Comparison of ENCODE assay signal across 18 mouse cellular contexts in the genomic region with DNA sequence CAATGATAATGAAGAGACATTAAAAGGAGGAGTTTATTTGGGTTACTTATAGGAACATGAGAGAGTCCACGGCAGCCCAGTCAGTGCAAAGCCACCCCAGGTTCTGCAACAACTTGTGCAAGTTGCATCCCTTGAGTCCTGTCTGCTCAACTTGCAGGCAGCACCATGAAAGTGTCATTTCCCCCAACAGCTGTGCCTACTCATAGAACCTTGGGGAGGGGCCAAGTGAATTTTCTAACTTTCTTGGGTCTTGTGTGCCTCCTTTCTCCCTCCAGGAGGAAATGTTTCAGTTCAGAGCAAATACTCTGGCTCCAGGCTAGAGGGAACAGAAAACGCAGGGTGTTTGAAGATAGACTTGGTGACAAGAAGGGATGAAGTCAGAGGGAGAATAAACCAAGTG.
DNase-seq lines count a peak whose midpoint lies in the region; ATAC-seq lines count a peak whose summit lies in the region.
"Had no signal": no experiment of that assay in that cellular context is flagged by ENCODE, and none has a peak within 500 bp of the region (broad histone marks: within the 10 kb centered on the region; RNA-seq: fewer than 3 reads in every experiment).

No protein-coding gene starts in this region.

- no peaks in the 10 kb centered on the region for H3K36me3 ChIP-seq in intestine, embryonic 15.5 days
- H3K36me3 ChIP-seq: limb, embryonic 13.5 days; lung, embryonic 15.5 days; neural tube, embryonic 15.5 days had no signal

- no peak overlapping the region for H3K4me2 ChIP-seq in intestine, embryonic 15.5 days (replicated peaks)
- H3K4me2 ChIP-seq: limb, embryonic 13.5 days; lung, embryonic 15.5 days; midbrain, embryonic 11.5 days; neural tube, embryonic 15.5 days had no signal

- no peak for ATAC-seq in intestine, embryonic 15.5 days
- no peak for ATAC-seq in monocyte, adult 5-6 weeks (replicated peaks; ENCODE audit: insufficient number of reproducible peaks, low FRiP score, low TSS enrichment, poor library complexity, severe bottlenecking)
- ATAC-seq: activated CD4-positive, CD25-positive, alpha-beta regulatory T cell, adult 4 months; forebrain, embryonic 16.5 days had no signal

- intact Hi-C loops in heart, postnatal 25 days (cut with DNase I), result no loop called here

- DNase-seq in kidney, adult 18-20 months, result peak; percentile 19
- no peak for DNase-seq in kidney, adult 11 months
- peak; percentile 25 for DNase-seq in brain, adult 2 months (ENCODE audit: low read depth, low spot score)
- DNase-seq in heart, postnatal 25 days (ENCODE audit: low spot score), result peak; percentile 28
- peak; percentile 65 to 72 for DNase-seq in kidney, postnatal 4 days
- no peak for DNase-seq in cerebellum, adult 8-10 months
- DNase-seq: gastrocnemius, postnatal 10 days; retina, postnatal 1 day; thymus, postnatal 36 days had no signal

- no peak overlapping the region for H3K9ac ChIP-seq in intestine, embryonic 15.5 days
- H3K9ac ChIP-seq: limb, embryonic 13.5 days; lung, embryonic 15.5 days; neural tube, embryonic 15.5 days had no signal

- H3K4me1 ChIP-seq in intestine, embryonic 15.5 days (replicated peaks), result 0 out of 2 replicates have a peak, but pooled peaks cover 4% of the 10 kb centered on the region
- H3K4me1 ChIP-seq: limb, embryonic 13.5 days; neural tube, embryonic 15.5 days had no signal

- WGBS in intestine, embryonic 15.5 days, result 56% methylated on average over 2 of the region's 2 CpGs

- H3K27me3 ChIP-seq in intestine, embryonic 15.5 days (replicated peaks), result no peaks in the 10 kb centered on the region
- H3K27me3 ChIP-seq: limb, embryonic 13.5 days; lung, embryonic 15.5 days; neural tube, embryonic 15.5 days had no signal

- no peak overlapping the region for H3K27ac ChIP-seq in intestine, embryonic 15.5 days
- H3K27ac ChIP-seq: left cerebral cortex, adult 2 months; limb, embryonic 13.5 days; lung, embryonic 15.5 days; neural tube, embryonic 15.5 days had no signal

- H3K4me3 ChIP-seq in intestine, embryonic 15.5 days (replicated peaks), result no peak overlapping the region
- H3K4me3 ChIP-seq: left cerebral cortex, adult 2 months; limb, embryonic 13.5 days; lung, embryonic 15.5 days; neural tube, embryonic 15.5 days had no signal

- no peaks in the 10 kb centered on the region for H3K9me3 ChIP-seq in intestine, embryonic 15.5 days
- H3K9me3 ChIP-seq: limb, embryonic 13.5 days; lung, embryonic 15.5 days; neural tube, embryonic 15.5 days had no signal

Comparison
In these comparisons a context has a peak if more than half of its experiments do, and no peak if none do; other contexts are left out.
1. DNase-seq: peak in kidney, adult 18-20 months (single experiment), brain, adult 2 months (single experiment), heart, postnatal 25 days (single experiment) and kidney, postnatal 4 days (2 of 2); none in kidney, adult 11 months (single experiment) and cerebellum, adult 8-10 months (single experiment).